Mouse (Mus musculus) 3T3-L1 (cell line): ENCODE data around the gene Parp1.

ENCODE experiments used
- DNase-seq: peaks from one replicate; pipeline ENCODE4 v3.0.0-alpha.2; 2015; ENCODE audit warnings: low read depth, low spot score

Parp1 gene

DNA sequence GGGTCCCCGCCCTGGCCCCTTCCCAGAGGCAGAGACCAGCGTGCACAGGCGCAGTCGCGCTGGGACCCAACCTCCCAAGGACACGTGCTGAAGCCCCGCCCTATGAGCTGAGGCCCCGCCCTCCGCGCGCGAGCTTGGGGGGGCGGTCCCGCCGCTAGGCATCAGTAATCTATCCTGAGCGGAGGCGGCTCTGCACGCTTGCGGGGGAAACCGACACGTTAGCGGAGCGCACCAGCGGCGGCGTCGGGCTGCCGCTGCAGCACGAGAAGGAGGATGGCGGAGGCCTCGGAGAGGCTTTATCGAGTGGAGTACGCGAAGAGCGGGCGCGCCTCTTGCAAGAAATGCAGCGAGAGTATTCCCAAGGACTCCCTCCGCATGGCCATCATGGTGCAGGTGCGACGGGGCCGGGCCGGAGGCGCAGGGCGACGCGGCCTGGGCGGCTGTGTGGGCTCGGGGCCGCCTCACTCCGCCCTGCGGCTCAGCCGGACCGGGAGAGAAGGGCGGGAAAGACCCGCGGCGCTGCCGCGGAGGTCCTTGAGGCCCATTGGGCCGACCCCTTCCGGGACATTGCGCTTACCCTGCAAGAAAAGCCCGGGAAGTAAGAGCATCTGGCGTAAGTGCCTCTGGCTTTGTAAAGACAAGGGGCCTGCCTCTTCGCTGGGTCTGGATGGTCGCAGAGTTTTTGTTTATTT lies at the start of gene Parp1:
Gene Parp1 (plus strand): TSS at position 164 of the 692 bp plus-strand sequence.
- peak; percentile 88 for DNase-seq

DNA sequence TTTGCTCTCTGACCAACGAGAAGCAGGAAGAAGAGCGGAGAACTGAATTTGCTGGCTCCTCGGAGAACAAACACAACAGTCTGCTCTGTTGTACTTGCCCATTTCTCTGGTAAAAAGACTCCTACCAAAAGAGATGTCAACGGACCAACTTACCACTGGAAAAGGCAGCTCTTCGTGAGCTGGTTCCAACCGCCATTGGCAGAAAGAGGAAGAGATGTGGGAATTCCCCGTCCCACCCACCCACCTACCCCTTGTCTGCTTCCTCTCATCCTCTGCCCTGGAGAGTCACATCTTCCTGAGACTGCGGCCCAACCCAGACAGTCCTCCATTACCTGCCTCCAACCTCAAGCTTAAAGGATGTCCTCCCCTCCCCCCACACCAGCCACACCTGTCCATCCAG lies 49.2 kb upstream of the Parp1 start:
- no peak for DNase-seq

DNA sequence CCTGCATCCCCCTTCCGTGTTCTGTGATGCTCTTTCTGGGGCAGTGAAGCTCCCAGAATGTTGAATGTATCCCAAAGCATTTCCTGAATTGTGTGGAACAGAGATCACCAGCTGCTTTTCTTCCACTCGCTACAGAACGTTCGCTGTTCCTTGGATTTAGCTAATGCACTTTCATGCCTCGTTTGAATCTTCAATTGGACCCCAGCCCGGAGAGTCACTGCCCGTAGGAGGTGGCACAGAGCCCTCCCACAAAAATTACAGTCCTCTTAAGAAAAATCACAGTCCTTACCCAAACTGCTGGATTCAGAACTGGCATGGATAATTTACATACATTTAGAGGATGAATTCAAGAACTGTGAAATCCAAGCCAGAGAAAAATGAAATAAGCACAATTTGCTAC lies 48.5 kb upstream of the Parp1 start:
- no peak for DNase-seq

DNA sequence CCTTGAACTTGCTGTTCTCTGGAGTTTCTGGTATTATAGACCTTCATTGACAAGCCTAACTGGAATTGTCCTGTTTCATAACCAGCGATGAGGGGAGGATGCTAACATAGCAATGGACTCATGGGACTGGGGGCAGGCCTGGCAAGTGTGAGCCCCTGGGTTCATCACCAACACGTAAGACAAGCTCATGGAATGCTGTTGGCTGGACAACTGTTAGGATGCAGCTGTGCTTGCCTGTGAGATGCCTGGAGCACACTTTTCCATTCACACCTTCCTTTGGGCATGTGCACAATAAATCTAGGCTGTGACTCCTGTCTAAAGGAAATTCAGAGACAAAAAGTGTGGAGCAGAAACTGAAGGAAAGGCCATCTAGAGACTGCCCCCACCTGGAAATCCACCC lies 45.4 kb upstream of the Parp1 start:
- DNase-seq: no peak

DNA sequence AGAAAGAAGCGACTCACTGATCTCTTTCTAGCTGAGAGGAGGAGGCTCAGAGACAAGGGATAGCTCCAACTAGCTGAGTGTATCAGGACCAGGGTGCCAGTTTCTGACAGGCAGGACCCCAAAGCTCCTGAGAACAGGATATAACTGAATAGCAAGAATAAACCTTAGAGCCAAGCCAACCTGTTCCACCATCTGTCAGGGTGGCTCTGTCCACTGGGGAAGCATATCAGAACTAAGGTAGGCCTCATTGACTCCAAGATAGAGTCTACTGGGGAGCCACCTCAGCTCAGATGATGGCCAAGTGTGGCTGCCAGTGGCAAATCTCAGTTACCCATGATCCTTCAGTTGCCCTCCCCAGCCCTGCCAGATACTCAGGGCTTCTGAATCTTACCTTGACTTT lies 43.4 kb upstream of the Parp1 start:
- DNase-seq: no peak

DNA sequence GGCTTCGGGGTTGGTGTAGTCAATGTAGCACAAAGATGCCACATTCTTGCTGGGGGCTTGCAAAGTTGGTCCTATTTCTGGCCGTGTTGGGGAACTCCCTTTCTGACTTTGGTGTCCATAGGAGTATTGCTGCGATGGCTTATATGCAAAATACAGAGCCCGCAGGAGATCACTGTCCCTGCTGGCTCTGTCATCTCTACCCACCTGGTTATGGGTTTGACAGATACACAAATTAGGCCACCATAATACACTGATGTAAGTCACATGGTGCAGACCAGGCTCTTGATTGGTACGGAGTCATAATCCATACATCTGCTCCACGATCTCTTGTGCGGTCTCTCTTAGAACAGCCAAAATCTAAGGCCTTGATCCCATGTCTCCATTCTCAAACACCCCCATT lies 38.9 kb upstream of the Parp1 start:
- no peak for DNase-seq

DNA sequence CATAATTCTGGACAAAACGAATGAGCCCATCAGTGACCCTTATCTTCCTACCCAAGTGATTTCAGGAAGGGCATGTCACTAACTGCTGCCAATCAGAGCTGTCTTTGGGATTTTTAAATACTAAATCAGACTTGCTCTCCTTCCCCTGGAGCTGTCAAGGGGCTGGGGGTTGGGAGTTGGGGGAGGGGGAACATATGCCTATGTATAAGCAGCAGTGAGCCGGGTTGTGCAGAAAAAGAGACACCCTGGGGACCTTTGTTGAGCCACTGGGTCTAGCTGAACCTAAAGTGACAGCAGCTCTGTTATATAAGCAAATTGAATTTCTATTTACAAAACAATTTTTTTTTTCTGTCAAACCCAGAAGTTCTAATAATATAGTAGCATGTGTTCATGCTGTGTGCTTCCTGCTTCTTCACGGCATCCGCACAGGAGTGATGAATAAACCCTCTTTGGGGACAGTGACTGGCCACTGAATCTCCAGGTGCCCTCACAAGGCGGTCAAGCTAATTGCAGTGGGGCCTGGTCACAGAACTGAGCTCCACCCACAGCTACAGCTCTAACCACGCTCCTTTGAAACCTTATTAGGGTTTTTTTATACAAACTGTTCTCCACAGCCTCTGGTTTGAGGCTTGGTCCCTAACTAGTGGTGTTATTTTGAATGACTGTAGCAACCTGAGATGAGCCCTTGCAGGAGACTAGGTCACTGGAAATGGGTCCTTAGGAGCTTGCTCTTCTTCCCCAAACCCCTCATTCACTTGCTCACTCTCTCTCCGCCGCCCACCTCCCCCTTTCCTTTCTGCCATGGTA lies 38.1 kb upstream of the Parp1 start:
- DNase-seq: no peak

DNA sequence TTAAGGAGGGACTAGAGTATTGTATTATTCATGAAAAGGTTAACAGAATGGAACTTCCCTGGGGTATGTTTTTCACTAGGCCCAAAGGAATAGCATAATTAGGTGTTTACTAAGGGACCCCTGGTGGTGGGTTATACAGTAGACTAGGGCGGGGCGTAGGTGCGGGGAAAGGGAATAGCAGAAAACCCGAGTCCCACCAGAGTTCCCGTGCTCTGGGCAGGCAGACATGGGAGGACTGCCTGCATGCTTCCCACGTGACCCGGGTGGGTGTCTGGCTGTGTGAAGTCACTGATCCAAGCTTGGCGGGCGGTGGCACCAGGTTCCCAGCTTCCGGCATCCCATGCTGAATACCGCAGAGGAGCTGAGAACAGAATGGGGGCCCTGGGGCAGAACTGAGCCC lies 36.1 kb upstream of the Parp1 start:
- DNase-seq: no peak

DNA sequence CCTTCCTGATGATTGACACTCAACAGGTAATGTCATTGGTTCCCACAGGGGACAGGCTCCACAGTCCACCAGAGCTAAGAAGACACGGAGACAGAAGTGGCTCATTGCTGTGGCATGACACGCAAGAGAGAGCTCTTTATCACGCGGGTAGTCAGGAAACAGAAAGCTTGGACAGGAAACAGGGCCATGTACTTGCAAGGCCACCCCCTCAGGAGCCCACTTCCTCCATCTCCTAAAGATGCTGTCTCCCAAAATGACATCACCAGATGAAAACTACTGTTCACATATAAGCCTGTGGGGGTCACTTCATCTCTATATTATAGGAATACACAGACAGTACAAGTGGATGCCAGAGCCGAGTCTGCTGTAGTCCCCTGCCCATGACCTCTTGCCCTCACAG lies 32.0 kb upstream of the Parp1 start:
- no peak for DNase-seq

DNA sequence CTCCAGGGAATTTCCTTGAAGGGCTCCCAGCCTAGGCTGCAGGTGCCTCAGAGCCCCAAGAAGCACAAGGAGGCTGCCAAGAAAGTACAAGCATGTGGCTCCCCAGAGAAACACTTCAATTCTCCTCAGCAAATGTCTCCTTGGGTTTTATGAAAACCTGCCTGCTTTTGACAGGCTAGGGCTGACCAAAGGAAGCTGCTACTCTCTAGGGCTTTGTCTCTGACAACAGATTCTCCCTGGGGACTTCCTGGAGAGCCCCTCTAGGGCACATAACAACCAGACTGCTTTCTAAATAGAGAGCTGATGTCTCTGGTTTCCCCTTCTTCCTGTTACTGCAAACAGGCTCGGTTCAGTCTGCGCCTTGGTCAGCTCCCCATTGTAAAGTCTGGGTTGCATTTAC lies 27.5 kb upstream of the Parp1 start:
- no peak for DNase-seq

DNA sequence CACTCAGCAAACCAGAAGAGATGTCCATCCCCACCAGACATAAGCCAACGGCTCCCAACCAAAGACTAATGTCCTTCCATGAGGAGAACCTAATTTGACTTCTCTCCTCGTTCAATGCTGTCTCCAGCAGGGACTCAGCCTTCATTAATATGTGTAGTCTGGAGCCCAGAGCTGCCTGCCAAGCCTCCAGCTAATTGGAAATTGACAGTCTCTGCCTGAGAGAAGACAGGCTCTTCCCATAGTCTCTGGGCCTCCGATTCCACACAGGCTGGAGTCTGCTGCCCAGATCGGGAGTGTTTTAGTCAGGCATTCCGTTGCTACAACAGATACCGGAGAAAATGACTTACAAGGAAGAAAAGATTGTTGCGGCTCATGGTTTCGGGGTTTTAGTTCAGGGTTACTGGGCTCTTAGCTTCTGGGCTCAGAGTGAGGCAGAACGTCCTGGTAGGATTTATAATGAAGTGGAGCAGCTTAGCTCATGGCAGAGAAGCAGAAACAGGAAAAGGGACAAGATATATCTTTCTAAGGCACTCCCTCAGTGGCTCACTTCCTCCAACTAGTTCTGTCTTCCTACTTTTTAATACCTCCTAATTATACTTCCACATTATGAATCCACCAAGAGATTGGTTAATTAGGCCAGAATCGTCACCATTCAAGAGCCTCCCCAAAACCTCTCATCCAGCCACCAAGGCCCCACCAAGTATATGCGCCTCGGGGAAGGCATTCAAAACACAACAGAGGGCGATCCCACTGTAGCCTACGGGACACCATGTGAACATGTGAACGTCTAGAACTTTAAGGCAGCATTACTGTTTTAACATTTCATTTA lies 26.6 kb upstream of the Parp1 start:
- no peak for DNase-seq

DNA sequence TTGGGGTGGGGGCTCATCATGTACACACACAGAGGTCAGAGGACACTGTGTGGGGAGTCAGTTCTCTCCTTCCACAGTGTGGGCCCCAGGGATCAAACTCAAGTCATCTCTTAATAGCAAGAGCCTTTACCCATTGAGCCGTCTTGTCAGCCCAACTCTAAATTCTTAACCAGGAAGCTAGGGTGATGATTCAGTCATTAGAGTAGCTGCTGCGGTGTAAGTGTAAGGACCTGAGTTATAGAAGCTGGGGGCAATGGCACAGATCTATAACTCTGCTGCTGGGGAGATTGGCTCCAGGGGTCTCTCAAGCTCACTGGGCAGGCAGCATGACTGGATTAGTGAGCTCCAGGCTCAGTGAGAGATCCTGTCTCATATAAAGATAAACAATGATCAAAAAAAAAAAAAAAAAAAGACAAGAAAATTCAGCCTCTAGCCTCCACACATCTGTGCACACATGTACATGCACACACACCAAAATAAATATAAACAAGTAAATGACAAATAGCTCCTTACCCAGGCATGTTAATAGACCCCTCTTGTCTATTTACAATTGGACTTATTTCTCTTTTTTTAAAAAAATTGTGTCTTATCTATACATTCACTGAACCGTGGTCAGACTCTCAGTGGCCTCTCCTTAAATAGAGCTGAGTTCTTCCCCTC lies 25.9 kb upstream of the Parp1 start:
- DNase-seq: no peak

DNA sequence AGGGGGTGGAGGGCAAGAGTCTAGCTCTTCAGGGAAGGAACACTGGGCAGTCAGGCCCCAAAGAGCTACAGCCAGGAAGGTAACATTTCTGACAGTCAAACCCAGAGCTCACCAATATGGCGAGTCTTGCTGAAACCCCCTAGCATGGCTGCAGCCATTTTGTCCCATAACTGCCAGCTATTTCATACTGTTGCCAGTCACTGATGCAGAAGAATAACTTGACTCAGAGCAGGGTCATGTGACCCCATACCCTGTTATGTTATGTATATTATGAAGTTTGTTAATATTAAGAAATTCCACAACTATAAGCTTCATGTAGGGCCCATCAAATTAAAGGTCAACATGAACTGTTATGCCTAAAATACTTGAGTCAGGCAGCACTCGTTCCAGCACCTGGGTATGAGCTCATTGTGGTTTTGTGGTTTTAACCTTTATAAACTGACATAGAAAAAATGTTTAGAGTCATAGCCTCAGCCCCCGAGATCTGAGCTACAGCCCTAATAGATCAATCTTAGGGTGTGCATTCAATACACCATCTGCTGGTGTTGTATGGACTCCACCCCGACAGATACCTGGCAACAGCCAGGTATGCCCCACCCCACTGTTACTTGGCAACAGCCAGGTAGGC lies 22.7 kb upstream of the Parp1 start:
- DNase-seq: peak; percentile 64

DNA sequence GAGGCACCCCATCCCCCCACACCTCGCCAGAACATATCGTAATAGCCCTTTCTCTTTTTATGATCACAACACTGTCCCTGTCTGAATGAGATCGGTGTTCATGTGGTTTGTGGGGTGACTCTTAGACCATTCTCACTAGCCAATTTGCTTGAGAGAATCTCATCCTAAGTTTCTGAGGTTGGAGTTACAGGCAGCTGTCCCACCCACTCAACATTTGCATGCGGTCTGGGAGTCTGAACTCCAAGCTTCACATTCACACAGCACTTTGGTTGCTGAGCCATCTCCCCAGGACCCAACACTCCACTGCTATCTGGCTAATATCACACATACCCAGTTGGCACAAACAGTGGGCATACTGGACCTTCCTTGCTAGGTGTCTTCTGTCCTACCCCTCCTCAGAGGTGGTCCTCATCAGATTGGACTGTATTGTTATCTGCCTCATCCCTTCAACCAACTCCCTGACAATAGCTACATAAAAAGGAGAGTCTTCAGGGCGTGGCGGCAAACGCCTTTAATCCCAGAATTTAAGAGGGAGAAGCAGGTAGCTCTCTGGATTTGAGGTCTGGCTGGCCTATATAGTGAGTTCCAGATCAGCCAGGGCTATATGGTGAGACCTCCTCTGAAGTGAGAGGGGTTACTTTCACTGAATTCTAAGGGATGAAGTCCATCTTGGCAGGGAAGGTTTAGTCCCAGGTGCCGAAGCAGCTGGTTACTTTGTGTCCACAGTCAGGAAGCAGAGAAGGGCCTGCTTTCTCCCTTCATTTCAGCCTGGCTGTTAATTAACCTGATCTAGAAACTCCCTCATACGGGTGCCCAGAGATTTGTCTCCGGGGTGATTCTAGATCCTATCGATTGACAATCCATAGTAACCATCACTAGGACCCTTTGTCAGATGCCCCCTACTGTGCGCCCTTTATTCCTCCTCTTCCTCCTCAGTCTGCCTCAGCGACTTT lies 21.6 kb upstream of the Parp1 start:
- DNase-seq: no peak

DNA sequence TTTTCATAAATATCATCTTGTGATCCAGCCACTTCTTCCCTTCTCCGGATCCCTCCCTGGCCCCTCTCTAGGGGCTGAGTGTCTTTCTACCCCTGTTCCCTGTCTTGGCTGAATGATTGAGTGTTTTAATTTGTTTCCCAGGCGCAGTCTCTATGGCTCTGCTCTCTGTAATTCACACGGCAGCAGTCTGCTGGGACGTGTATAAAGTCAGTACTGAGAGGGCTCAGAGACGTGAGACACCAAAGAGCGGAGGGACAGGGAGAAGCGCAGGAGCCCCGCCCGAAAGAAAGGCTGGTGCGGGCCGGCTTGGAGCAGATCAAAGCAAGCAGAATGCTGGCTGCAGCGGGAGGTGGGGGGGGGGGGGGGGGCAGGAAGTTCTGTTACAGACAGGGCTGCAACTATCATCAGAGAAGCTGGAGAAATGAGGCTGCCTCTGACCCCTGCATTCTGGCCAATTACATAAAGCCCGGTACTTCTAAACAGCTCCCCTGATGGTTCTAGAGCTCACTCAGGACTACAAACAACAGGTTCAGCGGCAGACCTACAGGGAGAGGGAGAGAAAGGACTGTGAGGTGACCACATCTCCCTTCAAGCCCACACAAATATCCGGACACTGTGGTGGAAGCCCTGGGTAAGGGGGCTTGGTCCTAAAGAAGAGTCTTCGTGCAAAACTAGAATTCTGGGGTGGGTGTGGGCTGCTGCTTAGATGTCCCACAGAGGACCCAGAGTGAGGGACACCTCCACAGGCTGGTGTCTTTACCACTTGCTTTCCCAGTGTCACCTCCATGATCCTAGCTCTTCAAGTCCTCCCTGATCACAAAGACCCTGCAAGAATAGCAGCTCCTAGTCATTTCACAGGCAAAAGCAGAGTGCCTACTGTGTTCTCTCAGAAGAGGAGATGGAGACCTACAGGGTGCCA lies 20.7 kb upstream of the Parp1 start:
- DNase-seq: no peak

DNA sequence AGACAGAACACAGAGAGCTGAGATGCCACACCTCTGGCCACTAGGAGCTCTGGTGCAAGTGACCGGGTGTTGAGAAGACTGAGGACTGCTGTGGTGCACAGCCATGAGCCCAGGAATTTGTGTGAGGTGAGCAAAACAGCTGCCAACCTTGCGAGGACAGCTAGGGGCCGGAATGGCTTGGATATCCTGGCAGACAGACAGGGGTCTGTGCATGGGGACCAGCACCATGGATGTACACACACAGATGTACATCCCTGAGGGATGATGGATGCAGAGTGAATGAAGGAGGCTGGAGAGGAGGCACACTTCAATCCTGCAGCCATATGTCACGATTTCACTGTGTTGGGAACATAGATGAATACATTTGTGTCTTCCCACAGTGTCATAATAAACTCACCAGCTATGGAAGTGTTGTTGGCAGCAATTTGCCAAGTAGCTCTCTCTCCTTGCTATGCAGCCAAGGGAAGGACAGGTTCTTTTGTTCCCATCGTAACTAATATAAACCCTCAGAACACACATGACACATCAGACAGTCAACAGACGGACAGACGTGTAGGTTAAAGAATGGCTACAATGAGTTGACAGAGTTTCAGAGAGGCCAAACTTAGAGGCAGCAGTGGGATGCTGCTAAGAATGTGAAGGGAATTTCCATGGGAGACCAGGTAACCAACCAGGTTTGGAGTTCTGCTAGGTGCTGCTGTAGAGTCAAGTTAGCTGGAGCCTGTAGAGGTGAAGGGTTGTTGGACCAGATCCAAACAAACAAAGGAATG lies 19.0 kb upstream of the Parp1 start:
- no peak for DNase-seq

DNA sequence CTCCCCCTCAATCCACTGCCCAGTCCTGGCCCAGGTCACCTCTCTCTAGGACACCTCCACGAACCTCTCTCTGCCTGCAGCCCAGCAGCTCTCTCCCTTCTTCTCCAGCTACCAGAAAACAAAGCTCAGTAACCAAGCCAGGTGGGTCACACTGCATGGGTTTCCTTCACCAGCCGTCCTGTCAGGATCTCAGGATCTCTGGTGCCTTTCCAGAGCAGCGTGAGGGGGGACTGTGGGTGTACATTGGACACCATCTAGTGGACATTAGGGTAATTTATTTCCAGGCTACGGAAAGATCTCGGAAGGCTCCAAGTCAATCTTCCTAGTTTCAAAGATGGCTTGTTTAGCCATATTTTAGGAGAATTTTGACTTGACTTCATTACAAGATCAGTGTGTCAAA lies 18.0 kb upstream of the Parp1 start:
- DNase-seq: peak; percentile 61

DNA sequence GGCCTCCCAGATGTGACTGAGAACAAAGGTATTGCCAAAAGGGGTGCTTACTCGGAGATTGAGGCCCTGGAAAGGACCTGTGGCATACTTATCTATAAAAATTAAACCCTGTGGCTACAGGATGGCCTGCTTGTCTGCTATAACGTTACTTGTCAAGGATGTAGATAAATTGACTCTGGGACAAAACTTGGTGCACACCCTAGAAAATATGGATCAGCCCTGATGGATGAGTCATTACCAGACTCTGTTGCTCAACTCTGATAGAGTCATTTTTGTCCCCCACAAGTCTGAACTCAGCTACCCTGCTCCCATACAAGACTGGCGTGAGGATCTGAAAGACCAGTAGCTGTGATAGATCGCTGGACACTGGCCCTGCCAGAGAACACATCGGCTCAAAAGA lies 11.8 kb upstream of the Parp1 start:
- DNase-seq: peak; percentile 6
